Mouse (Mus musculus): Measurements from ENCODE around the gene Myo9b. TPM values are rescaled to one million over a fixed set of nuclear protein-coding genes. Genes with fewer than 3 reads are reported as not detected.

Gene Myo9b
- polyA plus RNA-seq, 1 experiment from 2014 or later = 5.1 TPM

DNA sequence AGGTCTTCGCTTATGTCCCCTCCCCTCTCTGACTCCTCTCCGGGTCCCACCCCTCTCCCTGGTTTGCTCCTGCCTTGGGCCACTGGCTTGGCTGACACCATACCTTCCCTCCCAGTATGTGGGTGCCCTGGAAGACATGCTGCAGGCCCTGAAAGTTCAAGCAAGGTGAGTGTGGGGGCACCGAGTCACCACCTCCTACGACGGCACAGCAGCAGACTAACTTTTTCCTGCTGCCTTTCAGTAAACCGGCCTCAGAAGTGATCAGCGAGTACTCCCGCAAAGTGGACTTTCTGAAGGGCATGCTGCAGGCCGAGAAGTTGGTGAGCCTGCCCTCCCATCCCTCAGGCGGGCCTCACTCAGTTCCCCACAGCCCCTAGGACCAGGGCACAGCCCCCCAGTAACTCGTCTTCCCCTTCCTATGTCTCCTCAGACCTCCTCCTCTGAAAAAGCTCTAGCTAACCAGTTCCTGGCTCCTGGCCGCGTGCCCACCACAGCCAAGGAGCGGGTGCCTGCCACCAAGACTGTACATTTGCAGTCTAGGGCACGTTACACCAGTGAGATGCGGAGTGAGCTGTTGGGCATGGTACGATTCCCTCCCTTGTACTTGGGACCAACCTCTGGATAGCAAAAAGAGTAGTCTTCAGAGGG, 95.1 kb downstream of the Myo9b start:
- peaks cover 18% of the 10 kb centered on the region for H3K36me3 ChIP-seq (replicated peaks; ENCODE audit: insufficient read depth, low read length)
- H3K9ac ChIP-seq (replicated peaks) = peak overlapping the region; percentile 74
- WGBS (ENCODE audit: insufficient replicate concordance) = 30% methylated on average over 17 of the region's 17 CpGs
- DNase-seq = no peak
- H3K4me2 ChIP-seq (ENCODE audit: low read depth, low read length) = peak overlapping the region; percentile 83
- ATAC-seq = no peak
- H3K27ac ChIP-seq (ENCODE audit: low read depth) = peak overlapping the region; percentile 90
- TF ChIP-seq CTCF (IDR thresholded peaks at IDR 0.05; ENCODE audit: low read depth) (no peak), EP300 (IDR thresholded peaks at IDR 0.05; ENCODE audit: low read depth) (no peak)
- peaks cover 22% of the 10 kb centered on the region for H3K4me1 ChIP-seq (ENCODE audit: insufficient read depth)
- H3K27me3 ChIP-seq (ENCODE audit: insufficient read depth, low read length) = no peaks in the 10 kb centered on the region
- no peaks in the 10 kb centered on the region for H3K9me3 ChIP-seq (ENCODE audit: low read length)
- peak overlapping the region; percentile 67 for H3K4me3 ChIP-seq (ENCODE audit: low read depth, low read length)

DNA sequence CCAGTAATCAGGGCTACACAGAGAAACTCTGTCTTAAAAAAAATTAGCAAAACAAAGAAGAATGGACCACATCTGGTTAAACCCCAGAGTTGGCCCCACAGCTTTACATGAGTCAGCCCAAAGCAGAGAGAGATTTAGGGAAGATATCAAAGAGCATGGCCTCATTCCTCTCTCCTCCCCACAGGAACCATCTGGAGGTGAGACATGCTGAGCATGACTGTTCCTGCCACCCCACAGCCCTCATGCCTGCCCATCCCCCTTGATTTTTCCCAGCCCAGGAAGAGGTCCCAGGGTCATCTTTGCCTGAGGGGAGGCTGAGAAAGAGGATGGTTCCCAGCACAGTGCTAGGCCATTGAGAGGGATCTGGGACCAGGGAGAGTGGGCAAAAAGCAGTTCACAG, 95.9 kb downstream of the Myo9b start:
- TF ChIP-seq CTCF (IDR thresholded peaks at IDR 0.05; ENCODE audit: low read depth) = no peak
- TF ChIP-seq EP300 (IDR thresholded peaks at IDR 0.05; ENCODE audit: low read depth) = no peak
- H3K27ac ChIP-seq (ENCODE audit: low read depth) = peak overlapping the region; percentile 90; the same call in 1 of the 2 replicates
- DNase-seq (no peak), ATAC-seq (no peak)
- peaks cover 22% of the 10 kb centered on the region for H3K4me1 ChIP-seq (ENCODE audit: insufficient read depth)
- H3K9me3 ChIP-seq (ENCODE audit: low read length) = no peaks in the 10 kb centered on the region
- H3K36me3 ChIP-seq (replicated peaks; ENCODE audit: insufficient read depth, low read length) = peaks cover 23% of the 10 kb centered on the region
- no peaks in the 10 kb centered on the region for H3K27me3 ChIP-seq (ENCODE audit: insufficient read depth, low read length)
- H3K4me3 ChIP-seq (ENCODE audit: low read depth, low read length) = no peak overlapping the region
- H3K9ac ChIP-seq (replicated peaks) = no peak overlapping the region
- H3K4me2 ChIP-seq (ENCODE audit: low read depth, low read length) = peak overlapping the region; percentile 83; the same call in 1 of the 2 replicates

DNA sequence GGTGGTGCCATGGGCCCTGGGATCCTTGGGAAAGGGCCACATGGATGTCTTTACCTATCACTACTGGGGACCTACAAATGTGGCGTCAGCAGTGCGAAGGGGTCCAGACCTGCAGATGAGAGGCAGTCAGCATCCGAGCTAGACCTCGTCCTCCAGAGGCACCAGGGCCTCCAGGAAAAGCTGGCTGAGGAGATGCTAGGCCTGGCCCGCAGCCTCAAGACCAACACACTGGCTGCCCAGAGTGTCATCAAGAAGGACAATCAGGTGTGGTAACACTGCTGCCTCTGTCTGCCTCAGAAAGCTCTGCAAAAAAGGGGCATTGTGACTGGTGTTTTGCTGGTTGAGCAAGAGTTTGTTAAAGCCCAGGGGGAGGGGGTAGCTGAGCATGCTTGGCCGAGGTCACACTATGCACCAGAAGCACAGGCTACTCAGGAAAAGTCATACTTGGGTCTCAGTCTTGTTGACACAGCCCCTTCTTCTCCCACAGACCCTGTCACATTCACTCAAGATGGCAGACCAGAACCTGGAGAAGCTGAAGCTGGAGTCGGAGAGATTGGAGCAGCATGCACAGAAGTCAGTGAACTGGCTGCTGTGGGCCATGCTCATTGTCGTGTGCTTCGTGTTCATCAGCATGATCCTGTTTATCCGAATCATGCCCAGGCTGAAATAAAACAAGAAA, 96.7 kb downstream of the Myo9b start:
- ATAC-seq = no peak
- no peak overlapping the region for H3K27ac ChIP-seq (ENCODE audit: low read depth)
- WGBS (ENCODE audit: insufficient replicate concordance) = 90% methylated on average over 10 of the region's 10 CpGs
- peaks cover 30% of the 10 kb centered on the region for H3K36me3 ChIP-seq (replicated peaks; ENCODE audit: insufficient read depth, low read length)
- H3K4me2 ChIP-seq (ENCODE audit: low read depth, low read length) = no peak overlapping the region
- H3K4me3 ChIP-seq (ENCODE audit: low read depth, low read length) = no peak overlapping the region
- no peak overlapping the region for H3K9ac ChIP-seq (replicated peaks)
- DNase-seq = no peak
- peaks cover 22% of the 10 kb centered on the region for H3K4me1 ChIP-seq (ENCODE audit: insufficient read depth)
- H3K27me3 ChIP-seq (ENCODE audit: insufficient read depth, low read length) = no peaks in the 10 kb centered on the region
- TF ChIP-seq CTCF (IDR thresholded peaks at IDR 0.05; ENCODE audit: low read depth) = no peak
- TF ChIP-seq EP300 (IDR thresholded peaks at IDR 0.05; ENCODE audit: low read depth) = no peak
- no peaks in the 10 kb centered on the region for H3K9me3 ChIP-seq (ENCODE audit: low read length)

GRCm38 (mm10) chr8:71370711-71371235, 98.3 kb downstream of the Myo9b start:
- no peak for ATAC-seq
- Histone ChIP-seq H3K4me3 (ENCODE audit: low read depth, low read length) (peak overlapping the region; percentile 58), H3K36me3 (replicated peaks; ENCODE audit: insufficient read depth, low read length) (peaks cover 36% of the 10 kb centered on the region), H3K9me3 (ENCODE audit: low read length) (no peaks in the 10 kb centered on the region), H3K4me1 (ENCODE audit: insufficient read depth) (peaks cover 27% of the 10 kb centered on the region), H3K27me3 (ENCODE audit: insufficient read depth, low read length) (no peaks in the 10 kb centered on the region), H3K9ac (replicated peaks) (peak overlapping the region; percentile 60), H3K4me2 (ENCODE audit: low read depth, low read length) (peak overlapping the region; percentile 67), H3K27ac (ENCODE audit: low read depth) (peak overlapping the region; percentile 77)
- no peak for TF ChIP-seq CTCF (IDR thresholded peaks at IDR 0.05; ENCODE audit: low read depth)
- no peak for TF ChIP-seq EP300 (IDR thresholded peaks at IDR 0.05; ENCODE audit: low read depth)
- 8% methylated on average over 5 of the region's 5 CpGs for WGBS (ENCODE audit: insufficient replicate concordance)
- no peak for DNase-seq

- Histone ChIP-seq H3K9ac (replicated peaks) (peak within 1 kb of the TSS; percentile 60), H3K27ac (ENCODE audit: low read depth) (peak within 1 kb of the TSS; percentile 77), H3K27me3 (ENCODE audit: insufficient read depth, low read length) (no peaks in the 10 kb centered on the region), H3K4me1 (ENCODE audit: insufficient read depth) (peaks cover 30% of the 10 kb centered on the region), H3K4me2 (ENCODE audit: low read depth, low read length) (peak within 1 kb of the TSS; percentile 67), H3K36me3 (replicated peaks; ENCODE audit: insufficient read depth, low read length) (peaks cover 36% of the 10 kb centered on the region), H3K4me3 (ENCODE audit: low read depth, low read length) (peak within 1 kb of the TSS; percentile 58), H3K9me3 (ENCODE audit: low read length) (no peaks in the 10 kb centered on the region)
- TF ChIP-seq EP300 (IDR thresholded peaks at IDR 0.05; ENCODE audit: low read depth) = no peak
- peak; percentile 100 for TF ChIP-seq CTCF (IDR thresholded peaks at IDR 0.05; ENCODE audit: low read depth)
- peak; percentile 89 for ATAC-seq
- under 1% methylated on average over 67 of the region's 68 CpGs for WGBS (ENCODE audit: insufficient replicate concordance)
- DNase-seq = peak; percentile 98
Observed at GRCm38 (mm10) chr8:71371236-71371848, 98.8 kb downstream of the Myo9b start, which contains the start of gene Ocel1. TSS of gene Ocel1 (plus strand) at chr8:71371298.

- TF ChIP-seq CTCF (IDR thresholded peaks at IDR 0.05; ENCODE audit: low read depth) = no peak
- TF ChIP-seq EP300 (IDR thresholded peaks at IDR 0.05; ENCODE audit: low read depth) = no peak
- Histone ChIP-seq H3K9me3 (ENCODE audit: low read length) (no peaks in the 10 kb centered on the region), H3K4me3 (ENCODE audit: low read depth, low read length) (no peak overlapping the region), H3K4me1 (ENCODE audit: insufficient read depth) (peaks cover 33% of the 10 kb centered on the region), H3K4me2 (ENCODE audit: low read depth, low read length) (no peak overlapping the region), H3K27me3 (ENCODE audit: insufficient read depth, low read length) (no peaks in the 10 kb centered on the region), H3K9ac (replicated peaks) (no peak overlapping the region), H3K27ac (ENCODE audit: low read depth) (no peak overlapping the region), H3K36me3 (replicated peaks; ENCODE audit: insufficient read depth, low read length) (peaks cover 38% of the 10 kb centered on the region)
- ATAC-seq = no peak
- DNase-seq = no peak
- WGBS (ENCODE audit: insufficient replicate concordance) = 86% methylated on average over 12 of the region's 12 CpGs
Observed at GRCm38 (mm10) chr8:71372427-71372826, 99.9 kb downstream of the Myo9b start.

All from liver, postnatal 0 days (tissue).